Mouse (Mus musculus): Measurements from ENCODE around the gene Insig1. TPM values are rescaled to one million over a fixed set of nuclear protein-coding genes. Genes with fewer than 3 reads are reported as not detected.

The Insig1 gene
- polyA plus RNA-seq, 1 experiment from 2014 or later = 57.6 TPM

DNA sequence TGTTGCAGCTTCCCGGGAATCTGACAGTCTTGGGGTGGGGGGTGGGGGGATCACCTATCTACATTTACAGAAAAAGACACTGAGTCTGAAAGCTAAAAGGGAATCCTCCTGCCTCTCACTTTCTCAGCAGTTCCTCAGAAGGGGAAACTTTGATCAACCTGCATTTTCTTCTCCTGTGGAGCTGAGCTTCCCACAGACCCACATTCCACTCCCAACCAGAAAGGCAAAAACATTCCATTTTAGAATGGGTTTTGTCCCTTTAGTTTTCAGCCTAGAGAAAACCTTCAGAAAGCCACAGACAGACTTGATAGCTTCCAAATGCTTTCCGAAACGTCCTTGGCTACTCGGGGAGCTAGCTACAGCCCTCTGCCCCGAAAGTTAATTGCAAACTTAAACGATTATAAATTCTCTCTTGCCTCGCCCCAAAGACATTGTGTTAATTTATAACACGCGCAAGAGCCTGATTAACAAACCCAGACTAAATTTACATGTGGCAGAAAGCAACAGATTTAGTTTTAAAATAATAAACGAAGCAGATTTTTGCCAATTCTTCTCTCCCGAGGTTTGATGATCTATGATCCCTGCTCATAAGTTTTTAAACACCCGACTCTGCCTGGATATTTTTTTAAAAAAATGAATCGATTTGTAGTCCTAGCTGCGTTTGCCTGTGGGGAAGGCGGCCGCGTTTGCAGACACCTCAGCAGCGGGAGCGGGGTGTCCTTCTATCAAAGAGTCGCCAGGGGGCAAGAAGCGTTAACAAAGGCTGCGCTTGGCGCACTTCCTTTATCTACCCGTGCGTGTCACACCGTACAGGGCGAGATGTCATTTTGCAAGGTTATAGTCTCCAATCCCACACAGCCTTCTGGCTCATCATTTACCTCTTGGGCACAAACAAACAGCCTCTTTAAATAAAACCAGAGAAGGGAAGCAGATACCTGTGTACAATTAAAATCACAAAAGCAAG lies 51.6 kb downstream of the Insig1 start:
- H3K36me3 ChIP-seq = no peaks in the 10 kb centered on the region
- no peak overlapping the region for H3K4me3 ChIP-seq
- no peak overlapping the region for H3K27ac ChIP-seq
- peaks cover 12% of the 10 kb centered on the region for H3K4me1 ChIP-seq
- H3K27me3 ChIP-seq = peaks cover 95% of the 10 kb centered on the region
- 0 out of 2 replicates have a peak overlapping the region, but pooled peaks have one; percentile 7 for H3K4me2 ChIP-seq
- peak; percentile 73; the same call in 1 of the 2 replicates for ATAC-seq (ENCODE audit: borderline replicate concordance, extremely low read depth, low FRiP score, low TSS enrichment)
- H3K9ac ChIP-seq = no peak overlapping the region
- no peaks in the 10 kb centered on the region for H3K9me3 ChIP-seq
- under 1% methylated on average over 27 of the region's 27 CpGs for whole genome bisulfite sequencing

DNA sequence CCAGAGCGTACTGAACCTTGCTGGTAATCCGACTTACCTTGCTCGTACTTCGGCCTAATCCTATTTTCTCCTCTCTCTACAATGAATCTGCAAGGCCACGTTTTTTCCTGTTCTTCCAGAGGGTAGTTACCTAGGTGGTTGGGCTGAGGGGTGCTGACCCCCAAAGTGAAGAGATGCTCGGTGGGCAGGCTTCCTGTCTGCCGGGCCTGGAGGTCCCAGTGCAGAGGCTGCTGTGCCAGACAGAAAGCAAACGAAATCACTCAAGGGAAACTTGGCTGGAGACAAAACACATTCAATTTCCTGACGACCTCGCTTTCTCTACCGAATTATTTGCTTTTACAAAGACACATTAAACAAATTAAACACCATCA lies 52.3 kb downstream of the Insig1 start:
- Histone ChIP-seq H3K4me3 (no peak overlapping the region), H3K4me1 (peaks cover 6% of the 10 kb centered on the region), H3K4me2 (0 out of 2 replicates have a peak overlapping the region, but pooled peaks have one; percentile 7), H3K27me3 (peaks cover 95% of the 10 kb centered on the region), H3K9ac (no peak overlapping the region), H3K9me3 (no peaks in the 10 kb centered on the region), H3K27ac (no peak overlapping the region), H3K36me3 (no peaks in the 10 kb centered on the region)
- ATAC-seq (ENCODE audit: borderline replicate concordance, extremely low read depth, low FRiP score, low TSS enrichment) = no peak
- WGBS = 2% methylated on average over 11 of the region's 11 CpGs

DNA sequence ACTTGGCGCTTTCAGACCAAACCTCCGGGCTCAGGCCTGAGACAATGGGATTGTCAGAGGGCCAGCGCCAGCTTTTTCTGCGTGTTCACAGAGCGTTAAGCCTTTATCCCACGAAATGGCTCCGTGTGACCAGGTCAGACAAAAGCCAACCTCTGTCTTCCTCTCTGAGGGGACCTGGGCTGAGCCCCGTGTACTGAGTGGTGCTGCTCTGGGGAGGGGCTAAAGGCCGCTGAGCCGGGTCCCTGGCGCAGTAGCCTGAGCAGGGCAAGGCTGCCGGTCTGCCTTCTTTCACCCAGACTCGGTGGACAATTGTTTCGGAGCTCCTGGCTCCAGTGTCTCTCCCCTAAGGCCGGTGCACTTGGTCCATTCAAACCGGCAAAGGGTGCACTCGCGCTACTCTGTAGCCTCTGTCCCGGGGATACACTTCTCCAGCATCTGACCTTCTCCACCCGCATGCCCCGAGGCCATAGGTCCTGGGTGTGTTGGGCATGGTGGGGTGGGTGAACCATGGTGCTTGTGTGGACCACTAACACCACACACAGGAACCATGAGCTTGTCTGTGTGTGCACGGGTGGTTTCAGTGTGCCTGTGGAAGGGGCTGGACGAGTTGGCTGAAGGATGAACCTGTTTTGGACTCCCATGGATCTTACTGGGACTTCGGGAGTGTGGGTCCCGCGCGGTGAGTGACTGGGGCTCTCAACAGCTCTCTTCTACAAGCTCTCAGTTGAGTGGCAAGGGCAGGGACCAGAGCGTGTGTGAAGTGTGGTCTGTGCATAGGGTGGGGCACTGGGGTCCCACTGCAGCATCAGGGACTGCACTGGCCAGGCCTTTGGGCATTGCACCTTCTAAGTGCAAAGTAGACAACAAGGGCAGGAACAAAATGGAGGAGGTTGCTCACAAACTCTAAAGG lies 53.4 kb downstream of the Insig1 start:
- Histone ChIP-seq H3K27me3 (peaks cover 91% of the 10 kb centered on the region), H3K36me3 (no peaks in the 10 kb centered on the region), H3K9me3 (no peaks in the 10 kb centered on the region), H3K4me1 (0 out of 2 replicates have a peak, but pooled peaks cover 4% of the 10 kb centered on the region), H3K4me2 (no peak overlapping the region), H3K4me3 (no peak overlapping the region), H3K27ac (no peak overlapping the region), H3K9ac (no peak overlapping the region)
- ATAC-seq (ENCODE audit: borderline replicate concordance, extremely low read depth, low FRiP score, low TSS enrichment) = peak; percentile 31; the same call in 1 of the 2 replicates
- WGBS = 3% methylated on average over 28 of the region's 28 CpGs

Other genes with a start within 250 kb of the Insig1 start
- not detected in 2 replicates for gene Htr5a, start 229.2 kb upstream of the Insig1 start, polyA plus RNA-seq (2015; fragmentation: Nextera tagmentation; extraction: Ambion mirVana)
- gene En2, start 94.3 kb downstream of the Insig1 start, polyA plus RNA-seq (2015; fragmentation: Nextera tagmentation; extraction: Ambion mirVana) = not detected in 2 replicates
- gene Cnpy1, start 174.4 kb downstream of the Insig1 start, polyA plus RNA-seq (2015; fragmentation: Nextera tagmentation; extraction: Ambion mirVana) = 0.56 and 0.63 TPM in 2 replicates
- 13.3 and 13.9 TPM in 2 replicates for gene Rbm33, start 245.8 kb downstream of the Insig1 start, polyA plus RNA-seq (2015; fragmentation: Nextera tagmentation; extraction: Ambion mirVana)

All from lung, embryonic 15.5 days (tissue).